Mouse (Mus musculus): ENCODE results near the gene Glyr1. TPM values are rescaled to one million over a fixed set of nuclear protein-coding genes. Genes with fewer than 3 reads are reported as not detected.

The Glyr1 gene
- polyA plus RNA-seq, 1 experiment = 39.0 TPM

GRCm38 (mm10) chr16:4998984-4999383, 50.7 kb downstream of the Glyr1 start:
- TF ChIP-seq CTCF (IDR thresholded peaks at IDR 0.05; ENCODE audit: extremely low read depth, insufficient read length, insufficient replicate concordance, low read depth, low read length) (no peak), POLR2A (IDR thresholded peaks at IDR 0.05; ENCODE audit: low read depth, low read length) (no peak)
- Histone ChIP-seq H3K36me3 (ENCODE audit: control insufficient read depth, insufficient read depth, low read length) (no peaks in the 10 kb centered on the region), H3K27me3 (ENCODE audit: control insufficient read depth, insufficient read depth, low read length) (no peaks in the 10 kb centered on the region), H3K4me3 (ENCODE audit: low read depth, low read length) (no peak overlapping the region), H3K27ac (ENCODE audit: insufficient read depth, low read depth, low read length) (no peak overlapping the region), H3K4me1 (ENCODE audit: control insufficient read depth, insufficient read depth, insufficient read length, low read length) (peaks cover 14% of the 10 kb centered on the region)
- 19% methylated on average over 1 of the region's 1 CpGs for WGBS

DNA sequence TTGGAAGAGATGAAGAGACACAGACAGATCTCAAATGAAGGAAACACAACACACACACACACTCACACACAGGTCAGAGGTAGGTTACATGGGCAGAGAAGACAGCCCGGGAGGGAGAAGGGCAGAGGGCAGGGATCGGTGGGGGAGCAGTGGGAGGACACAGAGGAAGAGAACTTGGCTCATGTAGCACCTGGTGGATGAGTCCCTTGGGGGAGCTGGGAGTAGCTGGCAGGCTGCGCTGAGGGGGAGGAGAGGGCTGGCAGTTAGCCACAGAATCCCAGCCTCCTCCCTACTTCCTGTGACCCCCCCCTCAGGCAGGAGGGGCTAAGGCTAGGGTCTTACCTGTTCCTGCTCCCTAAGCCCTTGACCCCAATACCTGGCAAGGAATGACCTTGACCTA, 52.1 kb downstream of the Glyr1 start, which contains the start of gene Sept12:
TSS of gene Sept12 (minus strand) at position 300 of the 400 bp plus-strand sequence.
- H3K4me1 ChIP-seq (ENCODE audit: control insufficient read depth, insufficient read depth, insufficient read length, low read length) = peaks cover 14% of the 10 kb centered on the region
- H3K4me3 ChIP-seq (ENCODE audit: low read depth, low read length) = no peak within 1 kb of the TSS
- no peak within 1 kb of the TSS for H3K27ac ChIP-seq (ENCODE audit: insufficient read depth, low read depth, low read length)
- no peaks in the 10 kb centered on the region for H3K27me3 ChIP-seq (ENCODE audit: control insufficient read depth, insufficient read depth, low read length)
- H3K36me3 ChIP-seq (ENCODE audit: control insufficient read depth, insufficient read depth, low read length) = no peaks in the 10 kb centered on the region
- WGBS = 12% methylated on average over 3 of the region's 3 CpGs
- TF ChIP-seq CTCF (IDR thresholded peaks at IDR 0.05; ENCODE audit: extremely low read depth, insufficient read length, insufficient replicate concordance, low read depth, low read length) (no peak), POLR2A (IDR thresholded peaks at IDR 0.05; ENCODE audit: low read depth, low read length) (no peak)

DNA sequence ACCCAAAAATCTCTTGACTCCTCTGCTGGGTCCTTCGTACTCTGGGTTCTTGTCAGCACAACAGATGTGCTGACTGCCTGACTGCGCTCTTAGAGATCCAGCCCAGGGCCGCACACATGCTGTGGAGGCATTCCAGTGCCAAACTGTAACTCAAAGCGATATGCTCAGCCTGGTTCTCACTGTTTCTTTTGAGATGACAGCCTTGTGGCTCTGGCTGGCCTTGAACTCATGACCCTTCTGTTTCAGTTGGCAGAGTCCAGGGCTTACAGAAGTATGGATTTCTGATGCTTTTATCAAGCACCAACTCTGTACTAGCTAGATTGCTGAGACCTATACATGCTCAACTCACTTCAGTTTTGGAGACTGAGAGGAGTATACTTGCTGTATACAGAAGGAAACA, 56.4 kb downstream of the Glyr1 start:
- no peaks in the 10 kb centered on the region for H3K27me3 ChIP-seq (ENCODE audit: control insufficient read depth, insufficient read depth, low read length)
- H3K27ac ChIP-seq (ENCODE audit: insufficient read depth, low read depth, low read length) = no peak overlapping the region
- peaks cover 7% of the 10 kb centered on the region for H3K4me1 ChIP-seq (ENCODE audit: control insufficient read depth, insufficient read depth, insufficient read length, low read length)
- WGBS = 92% methylated on average over 4 of the region's 4 CpGs
- H3K4me3 ChIP-seq (ENCODE audit: low read depth, low read length) = no peak overlapping the region
- no peaks in the 10 kb centered on the region for H3K36me3 ChIP-seq (ENCODE audit: control insufficient read depth, insufficient read depth, low read length)
- no peak for TF ChIP-seq POLR2A (IDR thresholded peaks at IDR 0.05; ENCODE audit: low read depth, low read length)
- no peak for TF ChIP-seq CTCF (IDR thresholded peaks at IDR 0.05; ENCODE audit: extremely low read depth, insufficient read length, insufficient replicate concordance, low read depth, low read length)

DNA sequence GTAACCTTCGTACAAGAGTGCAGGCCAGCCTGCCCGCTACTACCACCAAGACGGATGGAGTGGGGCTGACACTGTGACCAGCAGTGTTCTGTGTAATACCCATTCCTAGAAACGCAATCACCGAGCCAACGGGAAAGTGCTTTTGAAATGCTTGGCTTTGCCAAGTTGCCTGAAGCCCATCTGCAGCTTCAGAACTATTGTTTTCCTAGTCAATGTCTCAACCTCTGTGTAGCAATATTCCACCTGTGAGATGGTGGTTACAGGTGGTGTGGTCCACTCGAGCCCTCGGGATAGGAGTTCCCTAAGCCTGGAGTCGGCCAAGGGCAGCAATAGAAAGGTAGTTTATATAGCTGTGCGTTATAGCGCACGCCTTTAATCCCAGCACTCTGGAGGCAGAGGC, 64.9 kb downstream of the Glyr1 start:
- TF ChIP-seq POLR2A (IDR thresholded peaks at IDR 0.05; ENCODE audit: low read depth, low read length) (no peak), CTCF (IDR thresholded peaks at IDR 0.05; ENCODE audit: extremely low read depth, insufficient read length, insufficient replicate concordance, low read depth, low read length) (no peak)
- no peak overlapping the region for H3K4me3 ChIP-seq (ENCODE audit: low read depth, low read length)
- H3K36me3 ChIP-seq (ENCODE audit: control insufficient read depth, insufficient read depth, low read length) = no peaks in the 10 kb centered on the region
- 86% methylated on average over 12 of the region's 12 CpGs for WGBS
- no peaks in the 10 kb centered on the region for H3K27me3 ChIP-seq (ENCODE audit: control insufficient read depth, insufficient read depth, low read length)
- no peaks in the 10 kb centered on the region for H3K4me1 ChIP-seq (ENCODE audit: control insufficient read depth, insufficient read depth, insufficient read length, low read length)
- no peak overlapping the region for H3K27ac ChIP-seq (ENCODE audit: insufficient read depth, low read depth, low read length)

- Histone ChIP-seq H3K4me1 (ENCODE audit: control insufficient read depth, insufficient read depth, insufficient read length, low read length) (no peaks in the 10 kb centered on the region), H3K27ac (ENCODE audit: insufficient read depth, low read depth, low read length) (no peak overlapping the region), H3K27me3 (ENCODE audit: control insufficient read depth, insufficient read depth, low read length) (no peaks in the 10 kb centered on the region), H3K36me3 (ENCODE audit: control insufficient read depth, insufficient read depth, low read length) (no peaks in the 10 kb centered on the region), H3K4me3 (ENCODE audit: low read depth, low read length) (no peak overlapping the region)
- TF ChIP-seq CTCF (IDR thresholded peaks at IDR 0.05; ENCODE audit: extremely low read depth, insufficient read length, insufficient replicate concordance, low read depth, low read length) = peak; percentile 74; the same call in 1 of the 2 replicates
- TF ChIP-seq POLR2A (IDR thresholded peaks at IDR 0.05; ENCODE audit: low read depth, low read length) = no peak
- WGBS = 70% methylated on average over 4 of the region's 4 CpGs
These were observed 69.8 kb downstream of the Glyr1 start for GRCm38 (mm10) chr16:4979755-4980380.

DNA sequence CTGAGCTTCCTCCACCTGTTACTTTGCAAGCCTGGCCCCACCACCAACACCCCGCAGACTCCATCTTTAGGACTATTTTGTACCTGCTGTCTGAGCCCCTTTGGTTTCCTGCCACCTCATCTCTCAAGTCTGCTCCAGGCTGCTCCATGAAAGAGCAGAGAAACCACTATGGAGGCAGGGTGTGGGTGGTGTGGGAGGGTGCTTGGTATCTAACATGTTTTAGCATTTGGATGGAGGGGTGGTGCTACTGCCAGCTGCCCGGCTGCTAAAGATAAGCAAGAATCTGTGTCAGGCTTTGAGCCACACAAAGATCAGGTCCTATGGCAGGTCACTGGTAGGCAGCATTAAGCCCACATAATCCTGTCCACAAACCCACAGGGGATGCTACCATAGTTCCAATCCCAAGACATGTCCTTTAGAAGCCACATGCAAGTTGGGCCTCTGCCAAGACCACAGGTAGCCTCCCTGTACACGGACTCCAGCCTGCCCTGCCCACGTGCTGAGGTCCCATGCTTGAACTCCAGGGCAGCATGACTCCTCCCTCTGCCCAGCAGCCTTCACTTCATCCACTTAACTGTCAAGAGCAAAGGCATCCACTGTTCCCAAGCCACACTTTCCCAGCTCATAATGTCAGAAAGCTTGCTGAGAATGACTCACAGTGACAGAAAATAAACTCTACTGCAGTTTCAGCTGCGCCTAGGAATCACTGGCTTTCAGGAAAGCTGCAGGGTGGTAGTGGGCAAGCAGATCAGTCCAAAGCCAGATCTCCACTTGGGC, 71.2 kb downstream of the Glyr1 start:
- Histone ChIP-seq H3K36me3 (ENCODE audit: control insufficient read depth, insufficient read depth, low read length) (no peaks in the 10 kb centered on the region), H3K4me1 (ENCODE audit: control insufficient read depth, insufficient read depth, insufficient read length, low read length) (no peaks in the 10 kb centered on the region), H3K4me3 (ENCODE audit: low read depth, low read length) (no peak overlapping the region), H3K27me3 (ENCODE audit: control insufficient read depth, insufficient read depth, low read length) (no peaks in the 10 kb centered on the region), H3K27ac (ENCODE audit: insufficient read depth, low read depth, low read length) (no peak overlapping the region)
- TF ChIP-seq POLR2A (IDR thresholded peaks at IDR 0.05; ENCODE audit: low read depth, low read length) = no peak
- no peak for TF ChIP-seq CTCF (IDR thresholded peaks at IDR 0.05; ENCODE audit: extremely low read depth, insufficient read length, insufficient replicate concordance, low read depth, low read length)
- WGBS = 38% methylated on average over 5 of the region's 5 CpGs

GRCm38 (mm10) chr16:4976180-4976579, 73.5 kb downstream of the Glyr1 start:
- TF ChIP-seq CTCF (IDR thresholded peaks at IDR 0.05; ENCODE audit: extremely low read depth, insufficient read length, insufficient replicate concordance, low read depth, low read length) (no peak), POLR2A (IDR thresholded peaks at IDR 0.05; ENCODE audit: low read depth, low read length) (no peak)
- WGBS = 71% methylated on average over 2 of the region's 2 CpGs

More at GRCm38 (mm10) chr16:4976180-4976579, 73.5 kb downstream of the Glyr1 start:
- Histone ChIP-seq H3K27ac (ENCODE audit: insufficient read depth, low read depth, low read length) (no peak overlapping the region), H3K36me3 (ENCODE audit: control insufficient read depth, insufficient read depth, low read length) (no peaks in the 10 kb centered on the region), H3K4me3 (ENCODE audit: low read depth, low read length) (no peak overlapping the region), H3K4me1 (ENCODE audit: control insufficient read depth, insufficient read depth, insufficient read length, low read length) (no peaks in the 10 kb centered on the region), H3K27me3 (ENCODE audit: control insufficient read depth, insufficient read depth, low read length) (no peaks in the 10 kb centered on the region)
